Mouse (Mus musculus): ENCODE data around the gene Micall2. TPM values are rescaled to one million over a fixed set of nuclear protein-coding genes. Genes with fewer than 3 reads are reported as not detected.

Micall2 gene
- polyA plus RNA-seq, 1 experiment from 2014 or later: 12.7 TPM

- Histone ChIP-seq H3K4me3 (replicated peaks; ENCODE audit: low read depth, low read length) (no peak overlapping the region), H3K4me2 (ENCODE audit: low read length) (no peak overlapping the region), H3K9ac (replicated peaks; ENCODE audit: low read length) (no peak overlapping the region), H3K9me3 (ENCODE audit: control insufficient read depth, low read length) (no peaks in the 10 kb centered on the region), H3K4me1 (ENCODE audit: control insufficient read depth, insufficient read depth, low read length) (0 out of 2 replicates have a peak, but pooled peaks cover 8% of the 10 kb centered on the region), H3K27ac (replicated peaks; ENCODE audit: low read depth, low read length) (no peak overlapping the region), H3K27me3 (ENCODE audit: control insufficient read depth, insufficient read depth, low read length) (no peaks in the 10 kb centered on the region), H3K36me3 (ENCODE audit: control insufficient read depth, insufficient read depth, low read length) (no peaks in the 10 kb centered on the region)
- WGBS: 83% methylated on average over 9 of the region's 9 CpGs
- ATAC-seq (ENCODE audit: low FRiP score, low TSS enrichment) (no peak), DNase-seq (no peak)
Observed at GRCm38 (mm10) chr5:139723113-139723512, 13.0 kb downstream of the Micall2 start.

DNA sequence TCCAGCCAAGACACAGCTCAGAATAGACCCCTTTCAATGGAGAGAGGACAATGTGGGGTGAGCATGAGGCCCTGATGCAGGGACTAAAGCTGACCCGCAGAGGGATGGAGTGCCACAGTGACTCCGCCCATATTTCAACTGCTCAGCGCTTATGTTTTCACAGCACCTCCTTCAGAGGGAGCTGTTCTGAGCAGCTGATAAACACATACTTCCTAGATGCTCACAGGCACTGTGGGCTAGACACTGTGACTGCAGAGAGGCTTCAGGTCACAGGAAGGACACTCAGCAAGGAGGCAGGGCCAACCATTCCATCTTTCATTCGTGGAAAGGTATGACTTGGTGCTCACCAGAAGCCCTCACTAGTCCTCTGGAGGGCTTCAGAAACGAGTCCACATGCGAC is 13.4 kb downstream of the Micall2 start:
- Histone ChIP-seq H3K27me3 (ENCODE audit: control insufficient read depth, insufficient read depth, low read length) (no peaks in the 10 kb centered on the region), H3K9me3 (ENCODE audit: control insufficient read depth, low read length) (no peaks in the 10 kb centered on the region), H3K4me1 (ENCODE audit: control insufficient read depth, insufficient read depth, low read length) (0 out of 2 replicates have a peak, but pooled peaks cover 8% of the 10 kb centered on the region), H3K36me3 (ENCODE audit: control insufficient read depth, insufficient read depth, low read length) (no peaks in the 10 kb centered on the region), H3K4me3 (replicated peaks; ENCODE audit: low read depth, low read length) (no peak overlapping the region), H3K9ac (replicated peaks; ENCODE audit: low read length) (no peak overlapping the region), H3K4me2 (ENCODE audit: low read length) (no peak overlapping the region), H3K27ac (replicated peaks; ENCODE audit: low read depth, low read length) (no peak overlapping the region)
- DNase-seq (no peak), ATAC-seq (ENCODE audit: low FRiP score, low TSS enrichment) (no peak)
- 75% methylated on average over 6 of the region's 6 CpGs for WGBS

DNA sequence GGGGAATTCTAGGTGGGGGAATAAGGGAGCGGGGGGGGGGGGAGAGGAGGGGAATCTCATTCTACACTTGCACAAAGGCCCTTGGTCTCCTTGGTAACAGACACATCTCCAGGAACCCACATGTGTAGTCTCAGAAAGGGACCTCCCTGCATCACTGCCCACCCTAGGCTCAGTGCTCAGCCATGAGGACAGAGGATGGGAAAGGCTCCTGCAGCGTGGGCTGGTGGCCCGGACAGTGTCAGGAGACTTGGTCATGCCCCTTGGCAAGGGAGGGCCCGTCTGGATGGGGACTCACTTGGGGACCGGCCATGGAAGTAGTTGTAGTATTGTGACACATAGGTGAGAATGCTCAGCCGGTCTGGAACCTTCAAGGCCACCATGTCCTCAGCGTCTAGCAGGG is 17.2 kb downstream of the Micall2 start:
- ATAC-seq (ENCODE audit: low FRiP score, low TSS enrichment): no peak
- Histone ChIP-seq H3K4me1 (ENCODE audit: control insufficient read depth, insufficient read depth, low read length) (0 out of 2 replicates have a peak, but pooled peaks cover 8% of the 10 kb centered on the region), H3K27me3 (ENCODE audit: control insufficient read depth, insufficient read depth, low read length) (no peaks in the 10 kb centered on the region), H3K36me3 (ENCODE audit: control insufficient read depth, insufficient read depth, low read length) (no peaks in the 10 kb centered on the region), H3K27ac (replicated peaks; ENCODE audit: low read depth, low read length) (no peak overlapping the region), H3K9ac (replicated peaks; ENCODE audit: low read length) (no peak overlapping the region), H3K4me2 (ENCODE audit: low read length) (no peak overlapping the region), H3K4me3 (replicated peaks; ENCODE audit: low read depth, low read length) (no peak overlapping the region), H3K9me3 (ENCODE audit: control insufficient read depth, low read length) (no peaks in the 10 kb centered on the region)
- no peak for DNase-seq
- 63% methylated on average over 7 of the region's 7 CpGs for WGBS

- DNase-seq (peak; percentile 13), ATAC-seq (ENCODE audit: low FRiP score, low TSS enrichment) (no peak)
- no peaks in the 10 kb centered on the region for H3K36me3 ChIP-seq (ENCODE audit: control insufficient read depth, insufficient read depth, low read length)
- H3K4me1 ChIP-seq (ENCODE audit: control insufficient read depth, insufficient read depth, low read length): 0 out of 2 replicates have a peak, but pooled peaks cover 8% of the 10 kb centered on the region
- H3K4me2 ChIP-seq (ENCODE audit: low read length): no peak overlapping the region
- H3K4me3 ChIP-seq (replicated peaks; ENCODE audit: low read depth, low read length): no peak overlapping the region
- no peaks in the 10 kb centered on the region for H3K9me3 ChIP-seq (ENCODE audit: control insufficient read depth, low read length)
- H3K9ac ChIP-seq (replicated peaks; ENCODE audit: low read length): no peak overlapping the region
- 56% methylated on average over 6 of the region's 6 CpGs for WGBS
- H3K27me3 ChIP-seq (ENCODE audit: control insufficient read depth, insufficient read depth, low read length): no peaks in the 10 kb centered on the region
- H3K27ac ChIP-seq (replicated peaks; ENCODE audit: low read depth, low read length): no peak overlapping the region
Observed at GRCm38 (mm10) chr5:139718540-139718939, 17.6 kb downstream of the Micall2 start.

DNA sequence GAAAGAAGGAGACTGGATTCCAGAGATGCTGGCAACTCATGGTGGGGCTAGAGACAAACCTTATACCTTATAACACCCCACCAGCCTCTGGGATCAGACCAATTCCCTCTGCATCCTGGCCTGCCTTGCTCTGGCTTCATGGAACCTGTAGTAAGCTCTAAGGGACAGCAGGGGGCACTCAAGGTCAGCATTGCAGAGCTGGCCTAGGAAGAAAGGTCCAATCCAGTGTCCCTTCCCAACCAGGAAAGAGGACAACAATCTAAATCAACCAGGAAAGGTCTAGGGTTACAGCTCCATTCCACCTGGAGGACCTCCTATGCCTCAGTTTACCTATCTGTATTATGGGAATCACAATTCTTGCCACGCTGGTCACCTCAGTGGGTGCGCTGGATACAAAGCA is 18.4 kb downstream of the Micall2 start:
- H3K4me1 ChIP-seq (ENCODE audit: control insufficient read depth, insufficient read depth, low read length): 0 out of 2 replicates have a peak, but pooled peaks cover 8% of the 10 kb centered on the region
- H3K27me3 ChIP-seq (ENCODE audit: control insufficient read depth, insufficient read depth, low read length): no peaks in the 10 kb centered on the region
- 89% methylated on average over 2 of the region's 2 CpGs for WGBS
- H3K4me2 ChIP-seq (ENCODE audit: low read length): no peak overlapping the region
- H3K36me3 ChIP-seq (ENCODE audit: control insufficient read depth, insufficient read depth, low read length): no peaks in the 10 kb centered on the region
- no peak for ATAC-seq (ENCODE audit: low FRiP score, low TSS enrichment)
- no peak overlapping the region for H3K4me3 ChIP-seq (replicated peaks; ENCODE audit: low read depth, low read length)
- H3K9ac ChIP-seq (replicated peaks; ENCODE audit: low read length): no peak overlapping the region
- DNase-seq: peak; percentile 64
- no peak overlapping the region for H3K27ac ChIP-seq (replicated peaks; ENCODE audit: low read depth, low read length)
- no peaks in the 10 kb centered on the region for H3K9me3 ChIP-seq (ENCODE audit: control insufficient read depth, low read length)

DNA sequence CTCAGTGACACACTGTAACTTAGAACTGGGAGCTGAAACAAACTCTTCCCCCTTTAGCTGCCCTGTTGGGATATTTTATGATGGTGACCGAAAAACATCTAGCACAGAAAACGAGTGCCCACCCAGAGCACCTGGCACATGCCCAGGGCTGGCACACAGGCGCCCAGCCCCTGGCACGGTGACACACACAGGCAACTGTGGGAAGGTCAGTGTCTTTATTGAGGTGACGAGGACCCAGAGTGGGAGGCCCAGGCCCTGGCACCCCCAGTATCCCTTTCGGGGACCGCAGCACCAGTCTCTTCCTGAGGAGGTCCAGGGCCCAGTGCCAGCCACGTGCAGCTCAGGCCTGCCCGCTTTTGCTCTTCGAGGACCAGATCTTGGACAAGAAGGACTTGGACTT is 29.6 kb downstream of the Micall2 start:
- Histone ChIP-seq H3K4me1 (ENCODE audit: control insufficient read depth, insufficient read depth, low read length) (no peaks in the 10 kb centered on the region), H3K36me3 (ENCODE audit: control insufficient read depth, insufficient read depth, low read length) (peaks cover 27% of the 10 kb centered on the region), H3K9ac (replicated peaks; ENCODE audit: low read length) (no peak overlapping the region), H3K27ac (replicated peaks; ENCODE audit: low read depth, low read length) (no peak overlapping the region), H3K27me3 (ENCODE audit: control insufficient read depth, insufficient read depth, low read length) (no peaks in the 10 kb centered on the region), H3K9me3 (ENCODE audit: control insufficient read depth, low read length) (no peaks in the 10 kb centered on the region), H3K4me2 (ENCODE audit: low read length) (no peak overlapping the region), H3K4me3 (replicated peaks; ENCODE audit: low read depth, low read length) (no peak overlapping the region)
- no peak for ATAC-seq (ENCODE audit: low FRiP score, low TSS enrichment)
- DNase-seq: no peak
- WGBS: 91% methylated on average over 10 of the region's 10 CpGs

GRCm38 (mm10) chr5:139702905-139703304 is 33.2 kb downstream of the Micall2 start:
- Histone ChIP-seq H3K9me3 (ENCODE audit: control insufficient read depth, low read length) (no peaks in the 10 kb centered on the region), H3K36me3 (ENCODE audit: control insufficient read depth, insufficient read depth, low read length) (peaks cover 10% of the 10 kb centered on the region), H3K27ac (replicated peaks; ENCODE audit: low read depth, low read length) (no peak overlapping the region), H3K4me2 (ENCODE audit: low read length) (no peak overlapping the region), H3K9ac (replicated peaks; ENCODE audit: low read length) (no peak overlapping the region), H3K4me3 (replicated peaks; ENCODE audit: low read depth, low read length) (no peak overlapping the region), H3K27me3 (ENCODE audit: control insufficient read depth, insufficient read depth, low read length) (no peaks in the 10 kb centered on the region), H3K4me1 (ENCODE audit: control insufficient read depth, insufficient read depth, low read length) (no peaks in the 10 kb centered on the region)
- ATAC-seq (ENCODE audit: low FRiP score, low TSS enrichment): no peak
- DNase-seq: no peak
- WGBS: 58% methylated on average over 2 of the region's 2 CpGs

DNA sequence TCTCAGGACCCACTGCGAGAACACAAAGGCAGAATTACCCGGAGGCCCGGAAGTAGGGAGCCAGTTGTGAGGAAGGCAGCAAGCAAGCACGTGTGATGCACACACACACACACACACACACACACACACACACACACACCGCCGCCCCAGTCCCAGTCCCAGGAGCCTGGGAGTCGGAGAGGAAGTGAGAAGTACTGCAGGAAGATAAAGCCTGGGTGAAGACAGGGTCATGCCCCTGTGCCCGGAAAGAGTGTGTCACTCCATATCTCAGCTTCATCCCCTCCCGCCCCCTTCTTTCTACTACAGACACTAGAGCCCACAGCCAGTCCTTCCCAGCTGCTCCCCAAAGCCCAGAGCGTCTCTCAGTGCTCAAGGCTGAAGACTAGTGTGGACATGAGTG is 33.9 kb downstream of the Micall2 start:
- no peak for DNase-seq
- no peaks in the 10 kb centered on the region for H3K27me3 ChIP-seq (ENCODE audit: control insufficient read depth, insufficient read depth, low read length)
- H3K36me3 ChIP-seq (ENCODE audit: control insufficient read depth, insufficient read depth, low read length): peaks cover 10% of the 10 kb centered on the region
- H3K9ac ChIP-seq (replicated peaks; ENCODE audit: low read length): no peak overlapping the region
- H3K4me3 ChIP-seq (replicated peaks; ENCODE audit: low read depth, low read length): no peak overlapping the region
- H3K4me1 ChIP-seq (ENCODE audit: control insufficient read depth, insufficient read depth, low read length): no peaks in the 10 kb centered on the region
- H3K27ac ChIP-seq (replicated peaks; ENCODE audit: low read depth, low read length): no peak overlapping the region
- ATAC-seq (ENCODE audit: low FRiP score, low TSS enrichment): no peak
- no peaks in the 10 kb centered on the region for H3K9me3 ChIP-seq (ENCODE audit: control insufficient read depth, low read length)
- no peak overlapping the region for H3K4me2 ChIP-seq (ENCODE audit: low read length)
- 78% methylated on average over 10 of the region's 10 CpGs for WGBS

DNA sequence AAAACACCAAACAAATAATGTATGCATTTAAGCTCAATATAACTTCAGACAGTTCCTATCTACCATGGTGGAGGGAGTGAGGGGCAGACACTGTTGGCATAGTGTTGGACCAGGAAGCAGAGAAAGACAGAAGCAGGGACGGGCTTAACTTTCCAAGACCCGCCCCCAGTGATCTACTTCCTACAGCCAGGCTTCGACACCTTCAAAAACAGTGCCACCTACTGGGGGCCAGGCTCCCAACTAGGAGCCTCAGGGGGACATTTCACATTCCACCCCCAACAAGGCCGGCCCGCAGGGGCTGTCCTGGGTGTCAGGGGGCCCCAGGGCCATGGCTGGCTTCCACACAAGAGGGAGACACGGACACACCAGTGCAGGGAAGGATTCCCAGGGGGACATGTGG is 39.2 kb downstream of the Micall2 start:
- H3K4me3 ChIP-seq (replicated peaks; ENCODE audit: low read depth, low read length): no peak overlapping the region
- ATAC-seq (ENCODE audit: low FRiP score, low TSS enrichment) (no peak), DNase-seq (no peak)
- 0 out of 2 replicates have a peak, but pooled peaks cover 5% of the 10 kb centered on the region for H3K4me1 ChIP-seq (ENCODE audit: control insufficient read depth, insufficient read depth, low read length)
- 89% methylated on average over 6 of the region's 6 CpGs for WGBS
- H3K9ac ChIP-seq (replicated peaks; ENCODE audit: low read length): no peak overlapping the region
- H3K9me3 ChIP-seq (ENCODE audit: control insufficient read depth, low read length): no peaks in the 10 kb centered on the region
- H3K4me2 ChIP-seq (ENCODE audit: low read length): no peak overlapping the region
- no peaks in the 10 kb centered on the region for H3K27me3 ChIP-seq (ENCODE audit: control insufficient read depth, insufficient read depth, low read length)
- H3K27ac ChIP-seq (replicated peaks; ENCODE audit: low read depth, low read length): no peak overlapping the region
- H3K36me3 ChIP-seq (ENCODE audit: control insufficient read depth, insufficient read depth, low read length): no peaks in the 10 kb centered on the region

All from midbrain, embryonic 14.5 days (tissue).